Mouse (Mus musculus): Measurements from ENCODE around the gene Il1r2. TPM values are rescaled to one million over a fixed set of nuclear protein-coding genes. Genes with fewer than 3 reads are reported as not detected.

Gene Il1r2
- polyA plus RNA-seq, 1 experiment: 4.2 TPM

DNA sequence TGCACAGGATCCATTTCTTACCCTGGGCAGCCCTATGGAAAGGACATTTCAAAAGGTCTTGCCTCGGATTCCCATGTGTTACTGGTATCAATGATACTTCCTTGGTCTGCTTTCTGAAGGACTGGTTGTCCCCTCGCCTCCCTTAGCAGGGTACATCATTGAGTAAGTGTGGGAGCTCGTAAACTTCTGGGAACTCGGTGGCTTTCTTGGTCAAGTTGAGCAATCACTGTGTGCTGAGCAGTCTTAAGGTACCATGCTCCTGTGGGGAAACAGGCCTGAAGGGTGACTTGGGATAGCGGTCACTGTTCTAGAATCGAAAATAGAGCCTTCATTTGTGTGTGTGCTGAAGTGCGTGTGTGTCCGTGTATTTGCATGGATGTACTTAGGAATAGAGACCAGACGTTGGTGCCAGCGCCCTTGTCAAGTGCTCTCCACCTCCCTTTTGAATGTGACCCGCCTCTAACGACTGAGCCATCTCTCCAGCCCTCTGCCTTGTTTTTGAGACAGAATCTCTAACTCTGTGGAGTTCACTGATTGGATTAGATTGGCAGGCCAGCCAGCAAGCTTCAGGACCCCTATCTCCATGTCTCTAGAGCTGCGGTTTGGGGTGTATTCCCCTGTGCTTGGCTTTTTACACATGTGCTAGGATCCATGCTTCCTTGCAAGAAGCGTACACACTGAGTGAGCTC, 43.4 kb upstream of the Il1r2 start:
- 94% methylated on average over 14 of the region's 14 CpGs for WGBS
- DNase-seq: no peak
- Histone ChIP-seq H3K4me1 (replicated peaks; ENCODE audit: control insufficient read depth, insufficient read depth, low read length) (no peaks in the 10 kb centered on the region), H3K36me3 (ENCODE audit: control insufficient read depth, insufficient read depth, low read length) (peaks cover 6% of the 10 kb centered on the region), H3K4me3 (ENCODE audit: control insufficient read depth, insufficient read depth, low read length) (no peak overlapping the region), H3K27me3 (ENCODE audit: control insufficient read depth, insufficient read depth, low read length) (no peaks in the 10 kb centered on the region), H3K27ac (ENCODE audit: control insufficient read depth, insufficient read depth, low read length) (no peak overlapping the region)
- TF ChIP-seq POLR2A (IDR thresholded peaks at IDR 0.05; ENCODE audit: control insufficient read depth, extremely low read depth, insufficient read depth, low read length, poor library complexity): no peak
- TF ChIP-seq CTCF (IDR thresholded peaks at IDR 0.05; ENCODE audit: borderline replicate concordance, control insufficient read depth, extremely low read depth, insufficient read depth, low read length, poor library complexity): no peak

DNA sequence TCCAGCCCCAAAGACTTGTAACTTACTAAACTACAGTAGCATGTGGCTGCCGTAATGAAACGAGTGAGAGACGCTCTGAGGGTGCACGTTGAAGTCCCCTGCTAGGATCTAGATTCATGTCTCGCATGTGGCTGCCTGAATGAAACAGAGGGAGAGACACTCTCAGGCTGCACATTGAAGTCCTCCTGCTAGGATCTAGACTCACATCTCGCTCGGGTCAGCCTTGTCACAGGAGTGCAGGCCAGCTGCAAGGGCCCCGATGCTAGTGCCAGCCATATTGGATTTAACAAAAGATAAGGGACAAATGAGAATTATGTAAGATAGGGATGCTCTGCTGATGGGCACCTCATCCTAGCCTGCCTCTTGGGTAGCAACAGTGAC, 42.9 kb upstream of the Il1r2 start:
- TF ChIP-seq CTCF (IDR thresholded peaks at IDR 0.05; ENCODE audit: borderline replicate concordance, control insufficient read depth, extremely low read depth, insufficient read depth, low read length, poor library complexity) (no peak), POLR2A (IDR thresholded peaks at IDR 0.05; ENCODE audit: control insufficient read depth, extremely low read depth, insufficient read depth, low read length, poor library complexity) (no peak)
- 96% methylated on average over 8 of the region's 8 CpGs for WGBS
- no peak overlapping the region for H3K4me3 ChIP-seq (ENCODE audit: control insufficient read depth, insufficient read depth, low read length)
- peaks cover under 1% of the 10 kb centered on the region; the same call in 1 of the 2 replicates for H3K36me3 ChIP-seq (ENCODE audit: control insufficient read depth, insufficient read depth, low read length)
- no peak for DNase-seq
- H3K27me3 ChIP-seq (ENCODE audit: control insufficient read depth, insufficient read depth, low read length): no peaks in the 10 kb centered on the region
- no peaks in the 10 kb centered on the region for H3K4me1 ChIP-seq (replicated peaks; ENCODE audit: control insufficient read depth, insufficient read depth, low read length)
- no peak overlapping the region for H3K27ac ChIP-seq (ENCODE audit: control insufficient read depth, insufficient read depth, low read length)

DNA sequence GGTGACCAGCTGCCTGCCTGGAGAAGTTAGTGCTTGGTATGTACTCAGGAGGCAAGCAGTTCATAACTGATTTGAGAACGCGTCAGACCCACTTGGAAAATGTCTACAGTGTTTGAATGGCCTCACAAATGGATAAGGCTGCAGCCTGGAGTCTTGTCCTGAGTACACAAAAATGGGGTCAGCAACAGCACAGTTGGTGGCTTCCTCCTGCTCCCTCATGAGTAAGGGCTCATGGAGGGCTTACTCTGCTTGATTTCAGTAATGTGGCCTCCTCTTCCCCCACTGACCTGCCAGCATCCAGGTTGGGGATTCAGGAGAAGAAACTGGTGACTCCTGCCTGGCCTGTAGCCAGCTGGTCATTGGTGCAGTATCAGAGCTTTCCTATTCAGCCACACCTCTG, 42.3 kb upstream of the Il1r2 start:
- Histone ChIP-seq H3K4me1 (replicated peaks; ENCODE audit: control insufficient read depth, insufficient read depth, low read length) (no peaks in the 10 kb centered on the region), H3K36me3 (ENCODE audit: control insufficient read depth, insufficient read depth, low read length) (no peaks in the 10 kb centered on the region), H3K4me3 (ENCODE audit: control insufficient read depth, insufficient read depth, low read length) (no peak overlapping the region), H3K27me3 (ENCODE audit: control insufficient read depth, insufficient read depth, low read length) (no peaks in the 10 kb centered on the region), H3K27ac (ENCODE audit: control insufficient read depth, insufficient read depth, low read length) (no peak overlapping the region)
- DNase-seq: no peak
- no peak for TF ChIP-seq POLR2A (IDR thresholded peaks at IDR 0.05; ENCODE audit: control insufficient read depth, extremely low read depth, insufficient read depth, low read length, poor library complexity)
- TF ChIP-seq CTCF (IDR thresholded peaks at IDR 0.05; ENCODE audit: borderline replicate concordance, control insufficient read depth, extremely low read depth, insufficient read depth, low read length, poor library complexity): no peak
- WGBS: 94% methylated on average over 2 of the region's 2 CpGs

DNA sequence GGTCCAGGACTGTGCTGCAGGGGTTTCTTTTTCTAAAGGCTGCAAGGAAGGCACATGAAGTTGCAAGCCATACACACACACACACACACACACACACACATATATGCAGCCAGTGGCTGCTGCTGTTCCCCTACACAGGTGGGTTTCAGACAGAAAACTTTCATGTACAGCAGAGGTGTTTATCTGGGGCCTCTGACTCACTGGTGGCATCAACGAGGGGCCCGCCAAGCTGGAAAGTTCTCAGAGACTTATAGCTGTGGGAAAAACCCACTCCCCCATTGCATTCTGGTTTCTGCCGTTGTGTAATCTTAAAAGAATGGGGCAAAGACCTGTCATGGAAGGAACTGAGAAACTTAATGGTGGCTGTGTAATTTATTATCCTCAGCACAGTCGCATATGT, 40.6 kb upstream of the Il1r2 start:
- no peak for DNase-seq
- no peak overlapping the region for H3K27ac ChIP-seq (ENCODE audit: control insufficient read depth, insufficient read depth, low read length)
- H3K4me1 ChIP-seq (replicated peaks; ENCODE audit: control insufficient read depth, insufficient read depth, low read length): no peaks in the 10 kb centered on the region
- TF ChIP-seq CTCF (IDR thresholded peaks at IDR 0.05; ENCODE audit: borderline replicate concordance, control insufficient read depth, extremely low read depth, insufficient read depth, low read length, poor library complexity) (no peak), POLR2A (IDR thresholded peaks at IDR 0.05; ENCODE audit: control insufficient read depth, extremely low read depth, insufficient read depth, low read length, poor library complexity) (no peak)
- no peak overlapping the region for H3K4me3 ChIP-seq (ENCODE audit: control insufficient read depth, insufficient read depth, low read length)
- no peaks in the 10 kb centered on the region for H3K36me3 ChIP-seq (ENCODE audit: control insufficient read depth, insufficient read depth, low read length)
- H3K27me3 ChIP-seq (ENCODE audit: control insufficient read depth, insufficient read depth, low read length): no peaks in the 10 kb centered on the region
- WGBS: 78% methylated on average over 4 of the region's 4 CpGs

DNA sequence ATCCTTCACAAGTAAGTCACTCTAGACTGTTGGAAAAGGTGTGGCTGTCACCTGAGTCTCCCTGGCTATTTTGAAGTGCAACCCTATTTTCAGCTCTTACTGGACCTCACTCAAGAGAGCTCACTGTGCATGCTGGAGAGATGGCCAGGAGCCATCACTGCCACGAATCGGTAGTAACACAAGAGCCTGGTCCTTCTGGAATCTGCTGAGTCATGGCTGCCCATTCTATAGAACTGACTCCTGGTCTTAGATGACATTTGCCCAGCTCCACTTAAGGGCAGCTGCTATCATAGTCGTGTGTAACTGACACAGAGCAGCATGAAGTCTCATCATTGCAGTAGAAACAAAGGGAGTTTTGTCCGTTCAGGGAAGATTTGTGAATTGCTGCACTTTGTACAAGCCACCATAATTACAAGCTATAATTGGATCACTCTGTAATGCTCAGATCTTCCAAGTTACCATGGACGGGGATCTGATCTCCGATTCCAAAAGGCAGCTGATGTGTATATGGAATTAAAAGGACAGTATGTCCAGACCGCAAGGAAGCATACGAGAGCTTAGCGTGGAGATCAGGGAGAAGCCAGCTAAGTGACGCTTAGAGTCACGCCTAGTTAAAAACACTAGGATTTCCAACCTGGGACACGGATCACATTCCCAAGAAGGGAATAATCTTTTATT, 40.0 kb upstream of the Il1r2 start:
- Histone ChIP-seq H3K27me3 (ENCODE audit: control insufficient read depth, insufficient read depth, low read length) (no peaks in the 10 kb centered on the region), H3K4me1 (replicated peaks; ENCODE audit: control insufficient read depth, insufficient read depth, low read length) (no peaks in the 10 kb centered on the region), H3K4me3 (ENCODE audit: control insufficient read depth, insufficient read depth, low read length) (no peak overlapping the region), H3K36me3 (ENCODE audit: control insufficient read depth, insufficient read depth, low read length) (no peaks in the 10 kb centered on the region), H3K27ac (ENCODE audit: control insufficient read depth, insufficient read depth, low read length) (no peak overlapping the region)
- WGBS: 82% methylated on average over 12 of the region's 12 CpGs
- TF ChIP-seq POLR2A (IDR thresholded peaks at IDR 0.05; ENCODE audit: control insufficient read depth, extremely low read depth, insufficient read depth, low read length, poor library complexity) (no peak), CTCF (IDR thresholded peaks at IDR 0.05; ENCODE audit: borderline replicate concordance, control insufficient read depth, extremely low read depth, insufficient read depth, low read length, poor library complexity) (no peak)
- no peak for DNase-seq

DNA sequence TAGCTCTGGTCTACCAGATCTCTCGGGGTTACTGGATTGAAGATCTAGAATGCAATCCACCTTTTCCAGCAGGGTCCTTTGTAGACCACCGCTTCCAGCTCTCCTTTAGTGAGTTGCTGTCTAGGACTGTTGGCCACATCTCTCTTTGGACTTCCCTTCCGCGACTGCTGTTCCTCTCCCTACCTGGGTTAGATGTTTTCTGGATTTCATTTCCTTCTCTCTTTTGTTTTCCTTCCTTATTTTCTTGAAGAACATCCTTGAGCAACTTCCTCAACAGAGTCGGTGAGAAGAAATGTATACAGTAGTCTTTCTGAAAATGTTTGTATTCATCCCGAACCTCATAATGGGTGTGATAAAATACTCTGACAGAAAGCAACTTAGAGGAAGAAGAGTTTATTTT, 36.0 kb upstream of the Il1r2 start:
- H3K27me3 ChIP-seq (ENCODE audit: control insufficient read depth, insufficient read depth, low read length): no peaks in the 10 kb centered on the region
- no peak overlapping the region for H3K4me3 ChIP-seq (ENCODE audit: control insufficient read depth, insufficient read depth, low read length)
- TF ChIP-seq CTCF (IDR thresholded peaks at IDR 0.05; ENCODE audit: borderline replicate concordance, control insufficient read depth, extremely low read depth, insufficient read depth, low read length, poor library complexity) (no peak), POLR2A (IDR thresholded peaks at IDR 0.05; ENCODE audit: control insufficient read depth, extremely low read depth, insufficient read depth, low read length, poor library complexity) (no peak)
- DNase-seq: no peak
- 85% methylated on average over 6 of the region's 6 CpGs for WGBS
- H3K27ac ChIP-seq (ENCODE audit: control insufficient read depth, insufficient read depth, low read length): no peak overlapping the region
- no peaks in the 10 kb centered on the region for H3K36me3 ChIP-seq (ENCODE audit: control insufficient read depth, insufficient read depth, low read length)
- no peaks in the 10 kb centered on the region for H3K4me1 ChIP-seq (replicated peaks; ENCODE audit: control insufficient read depth, insufficient read depth, low read length)
